Mouse (Mus musculus): ENCODE measurements around the gene Krt73. TPM values are rescaled to one million over a fixed set of nuclear protein-coding genes. Genes with fewer than 3 reads are reported as not detected.

The Krt73 gene
- polyA plus RNA-seq, 1 experiment from 2014 or later: not detected

GRCm38 (mm10) chr15:101786360-101786759 is 15.8 kb downstream of the Krt73 start, which contains the start of gene Krt72:
TSS of gene Krt72 (minus strand) at chr15:101786460.
- ChIA-PET CTCF (no interaction called here), POLR2A (no interaction called here)
- in situ Hi-C loops (cut with MboI; ENCODE audit: low pct_unique_long_range_greater_than_20kb): no loop called here
- peaks cover 33% of the 10 kb centered on the region for H3K27me3 ChIP-seq
- ATAC-seq: no peak
- no peak for TF ChIP-seq CTCF (IDR thresholded peaks at IDR 0.05)
- no peak for DNase-seq (ENCODE audit: low read depth, low spot score)

- peaks cover 11% of the 10 kb centered on the region for H3K27me3 ChIP-seq
- in situ Hi-C loops (cut with MboI; ENCODE audit: low pct_unique_long_range_greater_than_20kb): loop anchor here (5.0 kb wide), 4 partner anchors 199 to 436 kb away; partner anchors contain the start of gene Eif4b
- TF ChIP-seq CTCF (IDR thresholded peaks at IDR 0.05): no peak
- CTCF ChIA-PET: interaction anchor here (1.0 to 3.3 kb wide), 4 partner anchors 153 to 211 kb away, joined by 3 to 26 read pairs (median 22); no protein-coding TSS in a partner anchor
- POLR2A ChIA-PET: no interaction called here
- ATAC-seq: no peak
- no peak for DNase-seq (ENCODE audit: low read depth, low spot score)
These were observed 28.7 kb downstream of the Krt73 start for GRCm38 (mm10) chr15:101773420-101773819.

GRCm38 (mm10) chr15:101772711-101773081 is 29.4 kb downstream of the Krt73 start:
- ChIA-PET POLR2A (no interaction called here), CTCF (interaction anchor here (0.6 to 3.3 kb wide), 10 partner anchors 17 to 449 kb away, joined by 3 to 26 read pairs (median 9); no protein-coding TSS in a partner anchor)
- peak; percentile 12 for DNase-seq (ENCODE audit: low read depth, low spot score)
- H3K27me3 ChIP-seq: peaks cover 6% of the 10 kb centered on the region
- in situ Hi-C loops (cut with MboI; ENCODE audit: low pct_unique_long_range_greater_than_20kb): loop anchor here (5.0 kb wide), 4 partner anchors 200 to 435 kb away; partner anchors contain the start of gene Eif4b
- peak; percentile 27 for ATAC-seq
- peak; percentile 93 for TF ChIP-seq CTCF (IDR thresholded peaks at IDR 0.05)

GRCm38 (mm10) chr15:101772080-101772710 is 30.0 kb downstream of the Krt73 start:
- ATAC-seq: no peak
- TF ChIP-seq CTCF (IDR thresholded peaks at IDR 0.05): peak; percentile 69
- ChIA-PET CTCF (interaction anchor here (0.6 to 3.3 kb wide), 10 partner anchors 17 to 449 kb away, joined by 3 to 26 read pairs (median 9); no protein-coding TSS in a partner anchor), POLR2A (no interaction called here)
- no peak for DNase-seq (ENCODE audit: low read depth, low spot score)
- in situ Hi-C loops (cut with MboI; ENCODE audit: low pct_unique_long_range_greater_than_20kb): loop anchor here (5.0 kb wide), 4 partner anchors 200 to 435 kb away; partner anchors contain the start of gene Eif4b
- peaks cover 6% of the 10 kb centered on the region for H3K27me3 ChIP-seq

GRCm38 (mm10) chr15:101770226-101770625 is 31.9 kb downstream of the Krt73 start:
- in situ Hi-C loops (cut with MboI; ENCODE audit: low pct_unique_long_range_greater_than_20kb): loop anchor here (5.0 kb wide), 4 partner anchors 202 to 433 kb away; partner anchors contain the start of gene Eif4b
- peaks cover 6% of the 10 kb centered on the region for H3K27me3 ChIP-seq
- ATAC-seq: no peak
- CTCF ChIA-PET: no interaction called here
- POLR2A ChIA-PET: no interaction called here
- no peak for DNase-seq (ENCODE audit: low read depth, low spot score)
- TF ChIP-seq CTCF (IDR thresholded peaks at IDR 0.05): no peak

Other genes starting within 250 kb of the Krt73 start
- gene Krt90, start 239.4 kb downstream of the Krt73 start, polyA plus RNA-seq (2021): 0.27 TPM
- gene Krt75, start 228.4 kb downstream of the Krt73 start, polyA plus RNA-seq (2021): not detected
- not detected for gene Gm5414, start 174.2 kb downstream of the Krt73 start, polyA plus RNA-seq (2021)
- gene Gm5478, start 155.0 kb downstream of the Krt73 start, polyA plus RNA-seq (2021): not detected
- not detected for gene Krt6b, start 122.1 kb downstream of the Krt73 start, polyA plus RNA-seq (2021)
- gene Krt6a, start 108.0 kb downstream of the Krt73 start, polyA plus RNA-seq (2021): not detected
- gene Krt5, start 89.4 kb downstream of the Krt73 start, polyA plus RNA-seq (2021): 0.03 TPM
- gene Krt71, start 59.2 kb downstream of the Krt73 start, polyA plus RNA-seq (2021): not detected
- not detected for gene Krt72, start 15.9 kb downstream of the Krt73 start, polyA plus RNA-seq (2021)
- not detected for gene Krt2, start 15.8 kb upstream of the Krt73 start, polyA plus RNA-seq (2021)
- not detected for gene Krt1, start 48.4 kb upstream of the Krt73 start, polyA plus RNA-seq (2021)
- gene Krt77, start 67.4 kb upstream of the Krt73 start, polyA plus RNA-seq (2021): not detected
- not detected for gene Krt76, start 90.6 kb upstream of the Krt73 start, polyA plus RNA-seq (2021)
- gene Krt4, start 122.4 kb upstream of the Krt73 start, polyA plus RNA-seq (2021): 0.19 TPM
- gene Krt79, start 138.0 kb upstream of the Krt73 start, polyA plus RNA-seq (2021): 1.3 TPM
- gene Krt78, start 151.9 kb upstream of the Krt73 start, polyA plus RNA-seq (2021): 0.05 TPM
- gene Krt8, start 202.1 kb upstream of the Krt73 start, polyA plus RNA-seq (2021): 73.5 TPM
- 24.8 TPM for gene Krt18, start 225.8 kb upstream of the Krt73 start, polyA plus RNA-seq (2021)